In the genomic region with DNA sequence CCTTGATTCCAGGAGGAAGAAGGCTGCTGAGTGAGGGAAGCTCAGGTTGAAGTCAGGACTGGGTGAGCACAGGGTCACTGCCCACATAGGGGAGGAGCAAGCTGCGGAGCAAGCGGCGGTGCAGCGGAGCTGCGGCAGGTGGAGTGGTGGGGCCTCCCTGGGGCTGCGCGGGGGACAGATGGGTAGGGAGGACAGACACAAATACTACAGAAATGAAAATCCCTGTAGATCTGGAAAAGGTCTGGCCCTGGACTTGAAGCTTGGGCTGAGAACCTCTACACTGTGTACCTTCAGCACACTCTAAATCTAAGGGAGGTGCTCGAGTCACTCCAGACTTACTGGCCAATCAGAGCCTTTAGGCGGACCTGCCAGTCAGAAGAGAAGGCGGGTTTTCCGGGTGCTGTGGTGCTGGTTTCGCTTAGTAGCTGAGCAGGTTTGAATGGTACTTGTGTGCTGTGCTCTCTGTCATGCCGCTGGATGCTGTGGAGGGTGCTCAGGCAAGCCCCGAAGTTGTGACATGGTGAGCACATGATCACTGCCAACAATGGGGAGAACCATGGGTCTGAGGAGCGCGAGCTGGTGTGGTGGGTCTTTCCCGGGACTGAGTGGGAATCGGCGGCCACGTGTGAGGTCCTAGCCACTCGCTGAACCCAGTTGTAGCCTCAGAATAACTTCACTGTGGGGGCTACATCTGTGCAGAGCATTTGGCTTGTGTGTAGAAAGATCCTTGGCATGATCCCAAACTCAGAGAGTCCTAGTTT, we compare ENCODE assay signal across 8 mouse cellular contexts. TPM values are rescaled to one million over a fixed set of nuclear protein-coding genes. Genes with fewer than 3 reads are reported as not detected.
DNase-seq lines count a peak whose midpoint lies in the region; ATAC-seq lines count a peak whose summit lies in the region.
"Not testable (repeated sequence)": the region's sequence is repeated elsewhere in the genome, so short reads cannot be mapped to it uniquely, and the experiment has no call there.

No protein-coding gene starts in this region.

- H3K9ac ChIP-seq in ES-E14 (ENCODE audit: insufficient read depth, low read depth, low read length, poor library complexity, severe bottlenecking), result peak overlapping the region; percentile 93
- H3K9ac ChIP-seq in forebrain, embryonic 13.5 days, result peak overlapping the region; percentile 68
- H3K9ac ChIP-seq in liver, embryonic 16.5 days (ENCODE audit: low read depth, low read length), result peak overlapping the region; percentile 56
- peak overlapping the region; percentile 48 for H3K9ac ChIP-seq in neural tube, embryonic 12.5 days

- WGBS in forebrain, embryonic 13.5 days, result under 1% methylated on average over 21 of the region's 21 CpGs
- WGBS in large intestine, adult 2 months, result 2% methylated on average over 21 of the region's 21 CpGs
- WGBS in liver, embryonic 16.5 days (ENCODE audit: insufficient replicate concordance), result under 1% methylated on average over 20 of the region's 21 CpGs
- under 1% methylated on average over 21 of the region's 21 CpGs for WGBS in neural tube, embryonic 12.5 days

- H3K9me3 ChIP-seq in ES-E14 (ENCODE audit: control insufficient read depth, insufficient read depth, low read depth, low read length); forebrain, embryonic 13.5 days (replicated peaks); liver, embryonic 16.5 days (replicated peaks; ENCODE audit: control insufficient read depth, low read length); neural tube, embryonic 12.5 days: not testable (repeated sequence)

- not testable (repeated sequence) for H3K27me3 ChIP-seq in forebrain, embryonic 13.5 days; liver, embryonic 16.5 days (ENCODE audit: control insufficient read depth, insufficient read depth, low read depth, low read length); neural tube, embryonic 12.5 days (replicated peaks)

- H3K4me2 ChIP-seq in forebrain, embryonic 13.5 days, result peak overlapping the region; percentile 73
- H3K4me2 ChIP-seq in liver, embryonic 16.5 days (ENCODE audit: low read depth, low read length), result peak overlapping the region; percentile 72
- H3K4me2 ChIP-seq in neural tube, embryonic 12.5 days (replicated peaks), result peak overlapping the region; percentile 68

- H3K4me1 ChIP-seq in ES-E14 (ENCODE audit: control insufficient read depth in 2 of 2, insufficient read depth in 2 of 2, low read length in 2 of 2, poor library complexity in 1 of 2); forebrain, embryonic 13.5 days; liver, embryonic 16.5 days (ENCODE audit: control insufficient read depth, low read depth, low read length); neural tube, embryonic 12.5 days: not testable (repeated sequence)

- intact Hi-C loops in heart, postnatal 10 days (cut with DNase I), result not testable (repeated sequence)

- in situ Hi-C loops in ES-E14 (cut with MboI; ENCODE audit: low sequenced_read_pairs in 2 of 2, unreplicated experiment in 2 of 2), result not testable (repeated sequence)

- peak; percentile 60 for DNase-seq in ES-E14 (ENCODE audit: low read depth, low spot score)
- peak; percentile 75 for DNase-seq in cerebellum, adult 11 months
- DNase-seq in heart, postnatal 10 days, result peak; percentile 69 to 78
- peak; percentile 45 for DNase-seq in large intestine, adult 2 months (ENCODE audit: low read depth, low spot score)
- peak; percentile 81 for DNase-seq in telencephalon, adult 2 months (ENCODE audit: low read depth, low spot score)

- H3K4me3 ChIP-seq in ES-E14 (ENCODE audit: insufficient read depth in 1 of 2, low read depth in 1 of 2, low read length in 2 of 2, poor library complexity in 1 of 2, severe bottlenecking in 1 of 2), result peak overlapping the region; percentile 76 to 89
- peak overlapping the region; percentile 54 for H3K4me3 ChIP-seq in forebrain, embryonic 13.5 days
- peak overlapping the region; percentile 66 for H3K4me3 ChIP-seq in liver, embryonic 16.5 days (ENCODE audit: low read depth, low read length)
- H3K4me3 ChIP-seq in neural tube, embryonic 12.5 days, result peak overlapping the region; percentile 53

- ATAC-seq in forebrain, embryonic 13.5 days, result peak; percentile 98
- ATAC-seq in liver, embryonic 16.5 days (ENCODE audit: low read depth), result peak; percentile 96
- ATAC-seq in neural tube, embryonic 12.5 days (ENCODE audit: low FRiP score, low read depth), result peak; percentile 98

- H3K36me3 ChIP-seq in ES-E14 (ENCODE audit: control insufficient read depth, insufficient read depth, low read length, poor library complexity, severe bottlenecking); forebrain, embryonic 13.5 days (ENCODE audit: poor library complexity, severe bottlenecking); liver, embryonic 16.5 days (ENCODE audit: control insufficient read depth, insufficient read depth); neural tube, embryonic 12.5 days: not testable (repeated sequence)

- peak overlapping the region; percentile 87 for H3K27ac ChIP-seq in ES-E14 (ENCODE audit: insufficient read depth, low read depth, low read length, poor library complexity, severe bottlenecking)
- 0 out of 2 replicates have a peak overlapping the region, but pooled peaks have one; percentile 25 for H3K27ac ChIP-seq in forebrain, embryonic 13.5 days
- H3K27ac ChIP-seq in liver, embryonic 16.5 days (ENCODE audit: low read length); neural tube, embryonic 12.5 days: not testable (repeated sequence)

RNA-seq across cellular contexts. Expression of a gene that starts 44.9 kb away (rescaled TPM):
- not detected in 2 replicates for total RNA-seq in ES-E14 (2012; rRNA removed)
- polyA plus RNA-seq in forebrain, embryonic 13.5 days (2015; fragmentation: Nextera tagmentation; extraction: Ambion mirVana), result 0.06 TPM in 1 of 2 replicates, not detected in the other
- not detected for total RNA-seq in heart, postnatal 10 days (2021)
- not detected in 2 replicates for polyA plus RNA-seq in large intestine, adult 2 months (2012; rRNA removed)
- polyA plus RNA-seq in liver, embryonic 16.5 days (2015; fragmentation: Nextera tagmentation; extraction: Ambion mirVana), result not detected in 2 replicates
- polyA plus RNA-seq in neural tube, embryonic 12.5 days (2016; fragmentation: Nextera tagmentation; extraction: Ambion mirVana), result 0.13 TPM in 1 of 2 replicates, not detected in the other
